Mouse (Mus musculus) bone marrow, adult 2 months (tissue): ENCODE measurements at regions not wholly inside any gene's neighbourhood (a gene's known extent, or its start where the extent isn't known, plus 50 kb on each side); places are given as distances from the start of the nearest gene placed in this dataset.

Source experiments
- CTCF ChIP-seq: fragments of 200-500 bp; IDR thresholded peaks from 2 replicates; pipeline ENCODE4 v1.5.1; 2011; ENCODE audit warnings: low read length, control low read depth; ENCODE audit not compliant: control insufficient read depth, insufficient read depth
- POLR2A ChIP-seq: fragments of 200-500 bp; IDR thresholded peaks from 2 replicates; pipeline ENCODE4 v1.6.1; 2011; ENCODE audit warnings: low read depth, mild to moderate bottlenecking, control low read depth, low read length, borderline replicate concordance; ENCODE audit not compliant: control insufficient read depth

DNA sequence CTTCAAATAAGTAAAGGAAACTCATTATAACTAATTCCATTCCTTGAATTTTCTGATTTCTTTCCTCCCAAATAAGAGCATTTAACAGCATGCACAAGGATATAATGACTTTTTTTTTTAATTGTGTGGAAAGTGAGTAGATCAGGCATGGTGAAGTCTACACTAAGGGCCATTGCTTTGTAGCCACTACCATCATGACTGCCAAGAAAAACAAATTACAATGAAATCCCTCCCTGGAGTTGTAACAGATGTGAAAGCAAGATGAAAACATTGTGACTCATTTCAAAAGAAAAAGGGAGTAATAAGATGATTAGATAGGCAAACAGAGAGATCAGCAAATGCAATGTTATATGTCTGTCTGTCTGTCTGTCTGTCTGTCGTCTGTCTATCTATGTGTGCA is 106.6 kb downstream of the Arl4a start:
- TF ChIP-seq POLR2A, result no peak
- no peak for TF ChIP-seq CTCF
